In genomic region chr5:112671961-112672360, GRCm38 (mm10) we compare ENCODE assay signal across 17 mouse cellular contexts.
A peak's percentile ranks its signal among the peaks of the same experiment; 100 is the strongest.
DNase-seq lines count a peak whose midpoint lies in the region; ATAC-seq and TF ChIP-seq lines count a peak whose summit lies in the region.
"Had no signal": no experiment of that assay in that cellular context is flagged by ENCODE, and none has a peak within 500 bp of the region (broad histone marks: within the 10 kb centered on the region; RNA-seq: fewer than 3 reads in every experiment).

No protein-coding gene starts in this region.

- no peaks in the 10 kb centered on the region for H3K36me3 ChIP-seq in megakaryocyte, embryonic 14.5 days (replicated peaks; ENCODE audit: low read length)
- no peaks in the 10 kb centered on the region for H3K36me3 ChIP-seq in stomach, postnatal 0 days (ENCODE audit: control insufficient read depth, insufficient read depth, low read length)
- H3K36me3 ChIP-seq: heart, embryonic 15.5 days; limb, embryonic 10.5 days; neural tube, embryonic 15.5 days had no signal

- H3K27ac ChIP-seq in stomach, postnatal 0 days (replicated peaks): no peak overlapping the region
- H3K27ac ChIP-seq: forebrain, embryonic 13.5 days; heart, embryonic 15.5 days; limb, embryonic 10.5 days; neural tube, embryonic 15.5 days had no signal

- DNase-seq in 416B (ENCODE audit: low read depth) (peak; percentile 58), WW6 (ENCODE audit: low read depth, low spot score) (peak; percentile 20)
- DNase-seq in stomach, postnatal 0 days (ENCODE audit: low spot score): peak; percentile 50
- no peak for DNase-seq in kidney, postnatal 4 days
- DNase-seq: adrenal gland, postnatal 14 days; cerebellum, adult 8-10 months; heart, postnatal 36 days; kidney, adult 8-10 months; kidney, postnatal 10 days; liver had no signal

- H3K9me3 ChIP-seq in megakaryocyte, embryonic 14.5 days: 0 out of 2 replicates have a peak, but pooled peaks cover 8% of the 10 kb centered on the region
- no peaks in the 10 kb centered on the region for H3K9me3 ChIP-seq in stomach, postnatal 0 days (ENCODE audit: control insufficient read depth, low read length)
- H3K9me3 ChIP-seq: forebrain, embryonic 13.5 days; heart, embryonic 15.5 days; limb, embryonic 10.5 days; neural tube, embryonic 15.5 days had no signal

- ATAC-seq in megakaryocyte, adult 5-6 weeks (ENCODE audit: poor library complexity, severe bottlenecking): no peak
- ATAC-seq in stomach, postnatal 0 days (ENCODE audit: low FRiP score, low TSS enrichment): peak; percentile 84
- no peak for ATAC-seq in activated CD4-positive, CD25-positive, alpha-beta regulatory T cell, adult 4 months
- ATAC-seq: forebrain, embryonic 13.5 days had no signal

- TF ChIP-seq CTCF in stomach, postnatal 0 days (IDR thresholded peaks at IDR 0.05; ENCODE audit: low read depth): no peak

- no peaks in the 10 kb centered on the region for H3K4me1 ChIP-seq in megakaryocyte, embryonic 14.5 days
- no peaks in the 10 kb centered on the region for H3K4me1 ChIP-seq in stomach, postnatal 0 days (replicated peaks; ENCODE audit: control insufficient read depth, insufficient read depth)
- H3K4me1 ChIP-seq: heart, embryonic 15.5 days; limb, embryonic 10.5 days had no signal

- H3K27me3 ChIP-seq in megakaryocyte, embryonic 14.5 days (replicated peaks): no peaks in the 10 kb centered on the region
- no peaks in the 10 kb centered on the region for H3K27me3 ChIP-seq in stomach, postnatal 0 days (ENCODE audit: control insufficient read depth, insufficient read depth, low read length)
- H3K27me3 ChIP-seq: forebrain, embryonic 13.5 days; neural tube, embryonic 15.5 days had no signal

- TF ChIP-seq EP300 in stomach, postnatal 0 days (optimal IDR thresholded peaks at IDR 0.05): no peak

- WGBS in stomach, postnatal 0 days: 29% methylated on average over 2 of the region's 2 CpGs

- no peak overlapping the region for H3K9ac ChIP-seq in stomach, postnatal 0 days (ENCODE audit: low read length)
- H3K9ac ChIP-seq: forebrain, embryonic 13.5 days; heart, embryonic 15.5 days; neural tube, embryonic 15.5 days had no signal

- peak overlapping the region; percentile 28 for H3K4me3 ChIP-seq in megakaryocyte, embryonic 14.5 days (replicated peaks)
- no peak overlapping the region for H3K4me3 ChIP-seq in stomach, postnatal 0 days (ENCODE audit: low read depth, low read length)
- H3K4me3 ChIP-seq: forebrain, embryonic 13.5 days; heart, embryonic 15.5 days; limb, embryonic 10.5 days; neural tube, embryonic 15.5 days had no signal

- no peak overlapping the region for H3K4me2 ChIP-seq in stomach, postnatal 0 days (replicated peaks; ENCODE audit: low read depth)
- H3K4me2 ChIP-seq: forebrain, embryonic 13.5 days; heart, embryonic 15.5 days; neural tube, embryonic 15.5 days had no signal

Comparison
In these comparisons a context has a peak if more than half of its experiments do, and no peak if none do; other contexts are left out.
1. DNase-seq: peak in 416B (single experiment), WW6 (single experiment) and stomach, postnatal 0 days (single experiment); none in kidney, postnatal 4 days (0 of 2).